Mouse (Mus musculus) heart, embryonic 13.5 days (tissue): ENCODE results near the gene Clip2. TPM values are rescaled to one million over a fixed set of nuclear protein-coding genes. Genes with fewer than 3 reads are reported as not detected.

ENCODE experiments used
- ATAC-seq: fragments of 200-750 bp; cut with Nextera tagmentation; 2 replicates; pipeline ENCODE4 v1.8.0; 2017; ENCODE audit warnings: moderate TSS enrichment; ENCODE audit not compliant: insufficient number of reproducible peaks, low FRiP score, low TSS enrichment; ENCODE audit errors: extremely low read depth
- H3K27ac ChIP-seq: fragments of 300-500 bp; sonication (generic); replicated peaks from 2 replicates; pipeline ENCODE4 v1.5.1; 2015; ENCODE audit warnings: moderate library complexity, mild to moderate bottlenecking, inconsistent platforms
- H3K27me3 ChIP-seq: fragments of 300-500 bp; sonication (generic); replicated peaks from 2 replicates; pipeline ENCODE4 v1.6.1; 2015; ENCODE audit warnings: mild to moderate bottlenecking, inconsistent platforms
- H3K36me3 ChIP-seq: fragments of 300-500 bp; sonication (generic); 2 replicates; pipeline ENCODE4 v1.6.1; 2015; ENCODE audit warnings: mild to moderate bottlenecking, inconsistent platforms
- H3K4me1 ChIP-seq: fragments of 300-500 bp; sonication (generic); 2 replicates; pipeline ENCODE4 v1.6.1; 2015; ENCODE audit warnings: inconsistent platforms
- H3K4me2 ChIP-seq: fragments of 300-500 bp; sonication (generic); 2 replicates; pipeline ENCODE4 v1.6.1; 2015; ENCODE audit warnings: inconsistent platforms, mild to moderate bottlenecking, moderate library complexity
- H3K4me3 ChIP-seq: fragments of 300-500 bp; sonication (generic); 2 replicates; pipeline ENCODE4 v1.5.1; 2015; ENCODE audit warnings: moderate library complexity, mild to moderate bottlenecking, inconsistent platforms
- H3K9ac ChIP-seq: fragments of 300-500 bp; sonication (generic); 2 replicates; pipeline ENCODE4 v1.6.1; 2015; ENCODE audit warnings: inconsistent platforms, mild to moderate bottlenecking, moderate library complexity
- H3K9me3 ChIP-seq: fragments of 300-500 bp; sonication (generic); 2 replicates; pipeline ENCODE4 v1.6.1; 2016; ENCODE audit warnings: inconsistent platforms
- WGBS: fragments of 180-500 bp; shearing (Covaris S2); methylation state at CpG from one replicate; pipeline ENCODE4 v1.1.7; 2015; ENCODE audit warnings: mixed read lengths; 5-methylcytosine and 5-hydroxymethylcytosine counted together
- microRNA-seq: library from miRNA; unstranded; fragments of <30 nt; microRNA quantifications from one replicate; pipeline ENCODE4, GENCODE M21; 2016
- polyA plus RNA-seq: library from polyadenylated mRNA; unstranded; fragments of >200 nt; fragmentation: Nextera tagmentation; extraction: Ambion mirVana; gene quantifications from 2 replicates; pipeline ENCODE4 v1.2.1, GENCODE M21; 2015

Clip2 gene
- polyA plus RNA-seq, 1 experiment from 2014 or later, result 2.0 TPM

DNA sequence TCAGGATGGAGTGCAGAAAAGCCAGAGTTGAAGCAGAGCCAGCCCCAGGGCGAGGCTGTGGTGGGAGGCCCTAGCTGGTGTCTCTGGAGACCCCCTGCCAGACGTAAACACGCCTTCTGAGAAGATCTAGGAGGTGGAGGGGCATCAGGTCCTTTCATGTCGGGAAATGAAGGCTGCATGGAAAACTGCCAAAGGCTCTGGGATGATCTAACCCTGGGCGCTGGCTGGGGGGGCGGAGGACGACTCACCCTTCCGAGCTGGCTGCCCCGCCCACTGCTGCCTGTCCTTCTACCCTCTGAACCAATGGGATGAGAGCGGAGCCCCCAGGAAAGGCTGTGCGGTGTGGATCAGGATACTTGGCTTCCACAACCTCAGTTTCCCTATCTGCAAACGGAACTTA lies 112.1 kb downstream of the Clip2 start:
- Histone ChIP-seq H3K27me3 (no peaks in the 10 kb centered on the region), H3K4me1 (peaks cover 82% of the 10 kb centered on the region), H3K27ac (peak overlapping the region; percentile 79), H3K9ac (no peak overlapping the region), H3K36me3 (peaks cover 31% of the 10 kb centered on the region), H3K4me3 (peak overlapping the region; percentile 10; the same call in 1 of the 2 replicates), H3K4me2 (peak overlapping the region; percentile 47), H3K9me3 (0 out of 2 replicates have a peak, but pooled peaks cover 7% of the 10 kb centered on the region)
- 42% methylated on average over 12 of the region's 12 CpGs for WGBS
- ATAC-seq, result peak; percentile 35; the same call in 1 of the 2 replicates

GRCm38 (mm10) chr5:134439481-134439880 lies 112.8 kb downstream of the Clip2 start:
- WGBS, result 91% methylated on average over 7 of the region's 7 CpGs
- peak overlapping the region; percentile 79 for H3K27ac ChIP-seq

More at GRCm38 (mm10) chr5:134439481-134439880, 112.8 kb downstream of the Clip2 start:
- no peak for ATAC-seq
- no peaks in the 10 kb centered on the region for H3K27me3 ChIP-seq
- no peak overlapping the region for H3K4me3 ChIP-seq
- peaks cover 30% of the 10 kb centered on the region for H3K36me3 ChIP-seq
- no peak overlapping the region for H3K9ac ChIP-seq
- H3K4me2 ChIP-seq, result no peak overlapping the region
- H3K9me3 ChIP-seq, result 0 out of 2 replicates have a peak, but pooled peaks cover 7% of the 10 kb centered on the region
- H3K4me1 ChIP-seq, result peaks cover 78% of the 10 kb centered on the region

Small RNA genes within 50 kb of the gene (microRNA-seq; reads per million reads assigned to microRNA genes)
- gene Gm26340, result not detected
- not detected for gene Mir7228

Other genes with a start within 250 kb of the Clip2 start
- 125 and 127 TPM in 2 replicates for gene Gtf2i, start 237.7 kb downstream of the Clip2 start, polyA plus RNA-seq
- gene Gtf2ird1, start 95.7 kb downstream of the Clip2 start, polyA plus RNA-seq, result 53.4 and 56.5 TPM in 2 replicates
- not detected in 2 replicates for gene Syna, start 7.7 kb upstream of the Clip2 start, polyA plus RNA-seq
- 196 and 200 TPM in 2 replicates for gene Rfc2, start 28.9 kb upstream of the Clip2 start, polyA plus RNA-seq
- 2.2 and 2.8 TPM in 2 replicates for gene Lat2, start 62.6 kb upstream of the Clip2 start, polyA plus RNA-seq
- gene Eif4h, start 87.1 kb upstream of the Clip2 start, polyA plus RNA-seq, result 318 and 329 TPM in 2 replicates
- gene Limk1, start 136.2 kb upstream of the Clip2 start, polyA plus RNA-seq, result 3.1 and 3.8 TPM in 2 replicates
- gene Eln, start 194.9 kb upstream of the Clip2 start, polyA plus RNA-seq, result 266 and 283 TPM in 2 replicates